In the genomic region with DNA sequence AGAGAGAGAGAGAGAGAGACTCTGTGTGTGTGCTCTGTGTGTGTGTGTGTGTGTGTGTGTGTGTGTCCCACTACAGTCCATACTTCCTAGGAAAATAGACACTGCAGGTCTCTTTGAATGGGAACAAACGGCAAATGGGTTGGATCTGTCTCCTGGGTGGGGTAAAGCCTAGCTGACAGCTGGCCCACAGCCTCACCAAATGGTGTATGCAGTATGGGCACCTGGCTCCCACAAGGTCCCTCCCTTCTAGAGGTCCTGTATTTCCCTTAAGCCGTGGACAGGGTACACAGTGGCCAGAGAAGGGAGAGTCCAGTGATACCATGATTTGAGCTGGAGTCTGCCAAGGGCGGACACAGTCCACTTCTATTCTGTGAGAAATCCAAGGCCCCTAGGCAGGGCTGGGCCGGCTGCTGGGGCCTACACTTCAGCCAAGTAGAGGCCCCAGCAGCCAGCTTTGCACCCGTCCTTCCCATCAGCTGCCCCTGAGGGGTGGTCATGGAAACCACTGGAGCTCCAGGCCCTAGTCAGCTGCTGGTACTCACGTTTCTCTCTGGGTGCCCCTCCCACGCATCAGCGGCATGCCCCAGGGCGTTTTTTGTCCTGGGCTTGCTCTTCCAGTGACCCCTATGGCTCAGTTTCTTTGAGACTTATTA, we compare ENCODE assay signal across 13 mouse cellular contexts. TPM values are rescaled to one million over a fixed set of nuclear protein-coding genes. Genes with fewer than 3 reads are reported as not detected.
A peak's percentile ranks its signal among the peaks of the same experiment; 100 is the strongest.
DNase-seq lines count a peak whose midpoint lies in the region; ATAC-seq and TF ChIP-seq lines count a peak whose summit lies in the region.
"Had no signal": no experiment of that assay in that cellular context is flagged by ENCODE, and none has a peak within 500 bp of the region (broad histone marks: within the 10 kb centered on the region; RNA-seq: fewer than 3 reads in every experiment).

No protein-coding gene starts in this region.

- H3K9ac ChIP-seq in heart, embryonic 12.5 days: 0 out of 2 replicates have a peak overlapping the region, but pooled peaks have one; percentile 13
- 0 out of 2 replicates have a peak overlapping the region, but pooled peaks have one; percentile 5 for H3K9ac ChIP-seq in limb, embryonic 11.5 days (ENCODE audit: low read length)
- no peak overlapping the region for H3K9ac ChIP-seq in stomach, embryonic 16.5 days (ENCODE audit: low read length)
- H3K9ac ChIP-seq in intestine, postnatal 0 days (ENCODE audit: low read depth, low read length): no peak overlapping the region

- no peak for TF ChIP-seq CTCF in thymus, adult 2 months (IDR thresholded peaks at IDR 0.05; ENCODE audit: borderline replicate concordance, control insufficient read depth, extremely low read depth, insufficient read depth, low read length, poor library complexity)
- TF ChIP-seq CTCF in intestine, postnatal 0 days (IDR thresholded peaks at IDR 0.05; ENCODE audit: low read depth): no peak

- intact Hi-C loops in heart, postnatal 36 days (cut with DNase I): no loop called here

- H3K27me3 ChIP-seq in heart, embryonic 12.5 days (replicated peaks): no peaks in the 10 kb centered on the region
- no peaks in the 10 kb centered on the region for H3K27me3 ChIP-seq in limb, embryonic 11.5 days (ENCODE audit: control insufficient read depth, insufficient read depth, low read length)
- no peaks in the 10 kb centered on the region for H3K27me3 ChIP-seq in stomach, embryonic 16.5 days (ENCODE audit: control insufficient read depth, insufficient read depth, low read length)
- no peaks in the 10 kb centered on the region for H3K27me3 ChIP-seq in thymus, adult 2 months (ENCODE audit: control insufficient read depth, insufficient read depth, low read length)
- H3K27me3 ChIP-seq in intestine, postnatal 0 days (replicated peaks; ENCODE audit: control insufficient read depth, insufficient read depth, low read length): no peaks in the 10 kb centered on the region

- no peak overlapping the region for H3K4me3 ChIP-seq in heart, embryonic 12.5 days
- no peak overlapping the region for H3K4me3 ChIP-seq in limb, embryonic 11.5 days (ENCODE audit: low read depth, low read length)
- H3K4me3 ChIP-seq in stomach, embryonic 16.5 days (replicated peaks; ENCODE audit: low read length): no peak overlapping the region
- H3K4me3 ChIP-seq in thymus, adult 2 months (ENCODE audit: control insufficient read depth, insufficient read depth, low read length): no peak overlapping the region
- no peak overlapping the region for H3K4me3 ChIP-seq in intestine, postnatal 0 days (ENCODE audit: low read depth, low read length)

- no peaks in the 10 kb centered on the region for H3K36me3 ChIP-seq in heart, embryonic 12.5 days
- no peaks in the 10 kb centered on the region for H3K36me3 ChIP-seq in limb, embryonic 11.5 days (ENCODE audit: control insufficient read depth, insufficient read depth, low read length)
- no peaks in the 10 kb centered on the region for H3K36me3 ChIP-seq in stomach, embryonic 16.5 days (ENCODE audit: control insufficient read depth, insufficient read depth, low read length)
- H3K36me3 ChIP-seq in thymus, adult 2 months (ENCODE audit: control insufficient read depth, insufficient read depth, low read length): no peaks in the 10 kb centered on the region
- H3K36me3 ChIP-seq in intestine, postnatal 0 days (ENCODE audit: control insufficient read depth, insufficient read depth): no peaks in the 10 kb centered on the region

- no peak for DNase-seq in heart, postnatal 36 days
- peak; percentile 60 for DNase-seq in testis, postnatal 10 days (ENCODE audit: low spot score)
- DNase-seq in testis, postnatal 14 days (ENCODE audit: low spot score): no peak
- DNase-seq in limb, embryonic 11.5 days (ENCODE audit: low spot score): peak; percentile 40
- DNase-seq in thymus, adult 2 months: no peak
- DNase-seq: cerebellum, adult 9-10 months had no signal

- peaks cover 33% of the 10 kb centered on the region for H3K4me1 ChIP-seq in heart, embryonic 12.5 days (replicated peaks)
- peaks cover 7% of the 10 kb centered on the region; the same call in 1 of the 2 replicates for H3K4me1 ChIP-seq in limb, embryonic 11.5 days (ENCODE audit: control insufficient read depth, insufficient read depth, low read length)
- peaks cover 16% of the 10 kb centered on the region for H3K4me1 ChIP-seq in stomach, embryonic 16.5 days (ENCODE audit: control insufficient read depth, insufficient read depth, low read length)
- H3K4me1 ChIP-seq in thymus, adult 2 months (replicated peaks; ENCODE audit: control insufficient read depth, insufficient read depth, low read length): peaks cover 19% of the 10 kb centered on the region
- no peaks in the 10 kb centered on the region for H3K4me1 ChIP-seq in intestine, postnatal 0 days (replicated peaks; ENCODE audit: control insufficient read depth, insufficient read depth, low read length)

- TF ChIP-seq POLR2A in thymus, adult 2 months (IDR thresholded peaks at IDR 0.05; ENCODE audit: control insufficient read depth, extremely low read depth, insufficient read depth, low read length, poor library complexity): no peak

- no peaks in the 10 kb centered on the region for H3K9me3 ChIP-seq in heart, embryonic 12.5 days (replicated peaks)
- H3K9me3 ChIP-seq in limb, embryonic 11.5 days (ENCODE audit: control insufficient read depth, low read length): no peaks in the 10 kb centered on the region
- H3K9me3 ChIP-seq in stomach, embryonic 16.5 days (replicated peaks; ENCODE audit: control insufficient read depth, low read length): no peaks in the 10 kb centered on the region
- H3K9me3 ChIP-seq in intestine, postnatal 0 days (ENCODE audit: control insufficient read depth): no peaks in the 10 kb centered on the region

- H3K27ac ChIP-seq in heart, embryonic 12.5 days (ENCODE audit: poor library complexity, severe bottlenecking): no peak overlapping the region
- no peak overlapping the region for H3K27ac ChIP-seq in limb, embryonic 11.5 days (replicated peaks; ENCODE audit: low read depth, low read length)
- H3K27ac ChIP-seq in stomach, embryonic 16.5 days (ENCODE audit: low read length): 0 out of 2 replicates have a peak overlapping the region, but pooled peaks have one; percentile 9
- H3K27ac ChIP-seq in thymus, adult 2 months (ENCODE audit: control insufficient read depth, insufficient read depth, low read length): no peak overlapping the region
- no peak overlapping the region for H3K27ac ChIP-seq in intestine, postnatal 0 days (ENCODE audit: low read depth, low read length)

- ATAC-seq in heart, embryonic 12.5 days (ENCODE audit: insufficient number of reproducible peaks, low FRiP score): no peak
- ATAC-seq in limb, embryonic 11.5 days (ENCODE audit: insufficient number of reproducible peaks, low FRiP score, low TSS enrichment, low read depth): no peak
- ATAC-seq in stomach, embryonic 16.5 days (ENCODE audit: insufficient read depth, low FRiP score): no peak
- no peak for ATAC-seq in intestine, postnatal 0 days

- 43% methylated on average over 9 of the region's 9 CpGs for WGBS in heart, embryonic 12.5 days
- WGBS in limb, embryonic 11.5 days: 30% methylated on average over 9 of the region's 9 CpGs
- 34% methylated on average over 9 of the region's 9 CpGs for WGBS in stomach, embryonic 16.5 days
- WGBS in thymus, adult 2 months: 84% methylated on average over 9 of the region's 9 CpGs
- WGBS in intestine, postnatal 0 days: 56% methylated on average over 9 of the region's 9 CpGs

- no peak overlapping the region for H3K4me2 ChIP-seq in heart, embryonic 12.5 days
- H3K4me2 ChIP-seq in limb, embryonic 11.5 days (ENCODE audit: low read depth, severe bottlenecking): no peak overlapping the region
- H3K4me2 ChIP-seq in stomach, embryonic 16.5 days (ENCODE audit: low read depth, low read length): no peak overlapping the region
- H3K4me2 ChIP-seq in intestine, postnatal 0 days (replicated peaks; ENCODE audit: low read depth): no peak overlapping the region

RNA-seq across cellular contexts. Expression of a gene that starts 24.9 kb away (rescaled TPM):
- 20.4 TPM in 2 replicates for polyA plus RNA-seq in heart, embryonic 12.5 days (2016; fragmentation: Nextera tagmentation; extraction: Ambion mirVana)
- 10 to 100 TPM; 29.5 to 34.0 TPM for total RNA-seq in heart, postnatal 36 days (2021)
- polyA plus RNA-seq in limb, embryonic 11.5 days (2014; fragmentation: Nextera tagmentation; extraction: Ambion mirVana): 14.5 and 15.0 TPM in 2 replicates
- polyA plus RNA-seq in stomach, embryonic 16.5 days (2015; fragmentation: Nextera tagmentation; extraction: Ambion mirVana): 14.1 and 15.4 TPM in 2 replicates
- 159 and 219 TPM in 2 replicates for polyA plus RNA-seq in thymus, adult 2 months (2012; rRNA removed)
- polyA plus RNA-seq in intestine, postnatal 0 days (2015; fragmentation: Nextera tagmentation; extraction: Ambion mirVana): 3.6 and 3.7 TPM in 2 replicates

RNA-seq across cellular contexts. Expression of a gene that starts 38.4 kb away (rescaled TPM):
- 139 and 146 TPM in 2 replicates for polyA plus RNA-seq in heart, embryonic 12.5 days (2016; fragmentation: Nextera tagmentation; extraction: Ambion mirVana)
- total RNA-seq in heart, postnatal 36 days (2021): 100 to 1,000 TPM; 146 to 183 TPM
- 68.1 and 72.2 TPM in 2 replicates for polyA plus RNA-seq in limb, embryonic 11.5 days (2014; fragmentation: Nextera tagmentation; extraction: Ambion mirVana)
- 116 and 120 TPM in 2 replicates for polyA plus RNA-seq in stomach, embryonic 16.5 days (2015; fragmentation: Nextera tagmentation; extraction: Ambion mirVana)
- 63.9 and 105 TPM in 2 replicates for polyA plus RNA-seq in thymus, adult 2 months (2012; rRNA removed)
- 54.4 and 65.2 TPM in 2 replicates for polyA plus RNA-seq in intestine, postnatal 0 days (2015; fragmentation: Nextera tagmentation; extraction: Ambion mirVana)

RNA-seq across cellular contexts. Expression of a gene that starts 45.1 kb away (rescaled TPM):
- 0.28 TPM in 1 of 2 replicates, not detected in the other for polyA plus RNA-seq in heart, embryonic 12.5 days (2016; fragmentation: Nextera tagmentation; extraction: Ambion mirVana)
- not detected for total RNA-seq in heart, postnatal 36 days (2021)
- polyA plus RNA-seq in limb, embryonic 11.5 days (2014; fragmentation: Nextera tagmentation; extraction: Ambion mirVana): 0.27 TPM in 1 of 2 replicates, not detected in the other
- not detected in 2 replicates for polyA plus RNA-seq in stomach, embryonic 16.5 days (2015; fragmentation: Nextera tagmentation; extraction: Ambion mirVana)
- polyA plus RNA-seq in thymus, adult 2 months (2012; rRNA removed): not detected in 2 replicates
- polyA plus RNA-seq in intestine, postnatal 0 days (2015; fragmentation: Nextera tagmentation; extraction: Ambion mirVana): not detected in 2 replicates
- total RNA-seq: granulocyte monocyte progenitor cell, adult 5-6 weeks; layer of hippocampus, adult 8-10 months; megakaryocyte, adult 5-6 weeks had no signal
- polyA plus RNA-seq: small intestine, adult 2 months had no signal

Comparison
In these comparisons a context has a peak if more than half of its experiments do, and no peak if none do; other contexts are left out.
1. DNase-seq: peak in testis, postnatal 10 days (single experiment) and limb, embryonic 11.5 days (single experiment); none in heart, postnatal 36 days (0 of 2), testis, postnatal 14 days (single experiment) and thymus, adult 2 months (single experiment).
2. H3K9ac ChIP-seq: peak in heart, embryonic 12.5 days (single experiment) and limb, embryonic 11.5 days (single experiment); none in stomach, embryonic 16.5 days (single experiment) and intestine, postnatal 0 days (single experiment).